Mouse (Mus musculus) ES-Bruce4 (cell line): ENCODE data around the gene Fam170b.

Experiments used
- CTCF ChIP-seq: IDR thresholded peaks from one replicate; pipeline ENCODE4 v1.8.1; 2011; ENCODE audit warnings: low read depth, low read length
- EP300 ChIP-seq: IDR thresholded peaks from 2 replicates; pipeline ENCODE4 v1.6.1; 2011; ENCODE audit warnings: low read depth, low read length; ENCODE audit not compliant: insufficient read depth
- POLR2A ChIP-seq: IDR thresholded peaks from one replicate; pipeline ENCODE4 v1.8.1; 2011; ENCODE audit warnings: low read length; ENCODE audit not compliant: insufficient read depth

DNA sequence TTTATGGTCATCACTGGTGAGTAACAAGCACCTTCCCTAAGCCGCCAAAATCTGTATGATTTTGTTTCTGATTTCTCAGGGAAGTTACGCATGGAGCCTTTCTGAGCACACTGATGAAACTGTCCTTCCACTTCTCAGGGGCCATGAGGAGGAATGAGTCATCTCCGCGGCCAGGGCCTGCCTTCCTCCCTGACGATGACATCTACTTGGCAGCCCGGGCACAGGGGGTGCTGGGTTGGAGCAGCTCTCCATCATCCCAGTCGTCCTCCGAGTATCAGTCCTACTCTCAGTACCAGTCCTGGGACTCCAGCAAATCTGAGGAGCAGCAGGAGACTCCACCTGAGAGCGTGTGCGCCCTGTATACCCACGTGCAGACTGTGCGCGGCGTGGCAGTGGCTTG lies 1.4 kb downstream of the Fam170b start:
- TF ChIP-seq CTCF, result no peak
- TF ChIP-seq EP300, result no peak
- TF ChIP-seq POLR2A, result no peak
